Mouse (Mus musculus) thymus, adult 2 months (tissue): ENCODE results near the gene Kctd21.

Source experiments
- CTCF ChIP-seq: fragments of 200-500 bp; IDR thresholded peaks from 2 replicates; pipeline ENCODE4 v1.5.1; 2012; ENCODE audit warnings: mild to moderate bottlenecking, control low read depth, low read length, moderate library complexity, borderline replicate concordance; ENCODE audit not compliant: control insufficient read depth, poor library complexity, insufficient read depth; ENCODE audit errors: extremely low read depth
- POLR2A ChIP-seq: fragments of 200-500 bp; IDR thresholded peaks from 2 replicates; pipeline ENCODE4 v1.6.1; 2012; ENCODE audit warnings: mild to moderate bottlenecking, low read length, control low read depth, moderate library complexity; ENCODE audit not compliant: control insufficient read depth, poor library complexity, insufficient read depth; ENCODE audit errors: extremely low read depth

GRCm38 (mm10) chr7:97329676-97330075 lies 2.5 kb upstream of the Kctd21 start:
- TF ChIP-seq POLR2A = no peak
- no peak for TF ChIP-seq CTCF
